8 mouse cellular contexts compared by ENCODE assay signal in the genomic region with DNA sequence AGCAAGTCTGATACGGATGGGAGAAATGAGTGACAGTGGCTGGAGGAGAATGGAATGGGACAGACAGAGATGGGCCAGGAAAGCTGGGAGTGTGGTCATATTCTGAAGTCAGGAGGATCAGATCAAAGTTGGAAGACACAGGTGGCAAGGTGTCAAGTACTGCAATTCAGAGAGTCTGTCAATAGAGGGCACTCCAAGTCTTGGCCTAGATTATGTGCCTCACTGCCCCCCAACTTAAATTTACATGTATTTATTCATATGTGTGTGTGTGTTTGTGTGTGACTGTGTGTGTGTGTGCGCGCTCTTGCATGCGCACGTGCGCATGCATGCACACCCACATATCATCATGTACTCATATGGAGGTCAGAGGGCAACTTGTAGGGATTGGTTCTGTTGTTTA.
DNase-seq lines count a peak whose midpoint lies in the region; ATAC-seq and TF ChIP-seq lines count a peak whose summit lies in the region.

No protein-coding gene starts in this region.

- no peak for DNase-seq in liver, postnatal 0 days
- peak; percentile 48 for DNase-seq in Muller cell, postnatal 12 days (ENCODE audit: inconsistent ontology term)
- DNase-seq in embryo, embryonic 10 days (ENCODE audit: low spot score): peak; percentile 51
- peak; percentile 41 for DNase-seq in hindbrain, embryonic 11.5 days (ENCODE audit: low spot score)
- DNase-seq in layer of hippocampus, adult 9-11 months: peak; percentile 18
- no peak for DNase-seq in urinary bladder, postnatal 10 days (ENCODE audit: low spot score)

- no peak overlapping the region for H3K9ac ChIP-seq in liver, postnatal 0 days (replicated peaks)
- no peak overlapping the region for H3K9ac ChIP-seq in liver, embryonic 12.5 days
- H3K9ac ChIP-seq in hindbrain, embryonic 11.5 days (ENCODE audit: low read depth, low read length): no peak overlapping the region
- no peak overlapping the region for H3K9ac ChIP-seq in midbrain, embryonic 15.5 days

- ATAC-seq in liver, postnatal 0 days: no peak
- ATAC-seq in liver, embryonic 12.5 days: no peak
- ATAC-seq in hindbrain, embryonic 11.5 days (ENCODE audit: low FRiP score): peak; percentile 58
- peak; percentile 60 for ATAC-seq in midbrain, embryonic 15.5 days (replicated peaks)

- H3K27me3 ChIP-seq in liver, postnatal 0 days (ENCODE audit: insufficient read depth, low read length): no peaks in the 10 kb centered on the region
- H3K27me3 ChIP-seq in liver, embryonic 12.5 days (replicated peaks): no peaks in the 10 kb centered on the region
- no peaks in the 10 kb centered on the region for H3K27me3 ChIP-seq in hindbrain, embryonic 11.5 days (ENCODE audit: control insufficient read depth, insufficient read depth, low read length)
- H3K27me3 ChIP-seq in midbrain, embryonic 15.5 days (replicated peaks): no peaks in the 10 kb centered on the region

- 52% methylated on average over 6 of the region's 6 CpGs for WGBS in liver, postnatal 0 days (ENCODE audit: insufficient replicate concordance)
- WGBS in liver, embryonic 12.5 days (ENCODE audit: insufficient replicate concordance): 42% methylated on average over 6 of the region's 6 CpGs
- 59% methylated on average over 6 of the region's 6 CpGs for WGBS in hindbrain, embryonic 11.5 days
- WGBS in midbrain, embryonic 15.5 days: 49% methylated on average over 6 of the region's 6 CpGs

- H3K4me2 ChIP-seq in liver, postnatal 0 days (ENCODE audit: low read depth, low read length): no peak overlapping the region
- no peak overlapping the region for H3K4me2 ChIP-seq in liver, embryonic 12.5 days
- H3K4me2 ChIP-seq in hindbrain, embryonic 11.5 days (replicated peaks; ENCODE audit: low read depth, low read length): no peak overlapping the region
- no peak overlapping the region for H3K4me2 ChIP-seq in midbrain, embryonic 15.5 days

- no peaks in the 10 kb centered on the region for H3K4me1 ChIP-seq in liver, postnatal 0 days (ENCODE audit: insufficient read depth)
- H3K4me1 ChIP-seq in liver, embryonic 12.5 days: no peaks in the 10 kb centered on the region
- no peaks in the 10 kb centered on the region for H3K4me1 ChIP-seq in hindbrain, embryonic 11.5 days (replicated peaks; ENCODE audit: control insufficient read depth, insufficient read depth, low read length)
- no peaks in the 10 kb centered on the region for H3K4me1 ChIP-seq in midbrain, embryonic 15.5 days

- H3K9me3 ChIP-seq in liver, postnatal 0 days (ENCODE audit: low read length): no peaks in the 10 kb centered on the region
- no peaks in the 10 kb centered on the region for H3K9me3 ChIP-seq in liver, embryonic 12.5 days (replicated peaks)
- no peaks in the 10 kb centered on the region for H3K9me3 ChIP-seq in hindbrain, embryonic 11.5 days (ENCODE audit: control insufficient read depth, low read length)
- H3K9me3 ChIP-seq in midbrain, embryonic 15.5 days: no peaks in the 10 kb centered on the region

- TF ChIP-seq CTCF in liver, postnatal 0 days (IDR thresholded peaks at IDR 0.05; ENCODE audit: low read depth): peak; percentile 65

- no peak for TF ChIP-seq EP300 in liver, postnatal 0 days (IDR thresholded peaks at IDR 0.05; ENCODE audit: low read depth)

- H3K27ac ChIP-seq in liver, postnatal 0 days (ENCODE audit: low read depth): no peak overlapping the region
- no peak overlapping the region for H3K27ac ChIP-seq in liver, embryonic 12.5 days
- no peak overlapping the region for H3K27ac ChIP-seq in hindbrain, embryonic 11.5 days (ENCODE audit: low read depth, low read length)
- H3K27ac ChIP-seq in midbrain, embryonic 15.5 days: peak overlapping the region; percentile 17; the same call in 1 of the 2 replicates

- H3K4me3 ChIP-seq in liver, postnatal 0 days (ENCODE audit: low read depth, low read length): no peak overlapping the region
- H3K4me3 ChIP-seq in liver, embryonic 12.5 days: no peak overlapping the region
- H3K4me3 ChIP-seq in hindbrain, embryonic 11.5 days (ENCODE audit: low read depth, low read length): no peak overlapping the region
- H3K4me3 ChIP-seq in midbrain, embryonic 15.5 days: no peak overlapping the region

- no peaks in the 10 kb centered on the region for H3K36me3 ChIP-seq in liver, postnatal 0 days (replicated peaks; ENCODE audit: insufficient read depth, low read length)
- no peaks in the 10 kb centered on the region for H3K36me3 ChIP-seq in liver, embryonic 12.5 days
- H3K36me3 ChIP-seq in hindbrain, embryonic 11.5 days (ENCODE audit: control insufficient read depth, insufficient read depth, low read length): no peaks in the 10 kb centered on the region
- no peaks in the 10 kb centered on the region for H3K36me3 ChIP-seq in midbrain, embryonic 15.5 days (replicated peaks)

Comparison
In these comparisons a context has a peak if more than half of its experiments do, and no peak if none do; other contexts are left out.
1. ATAC-seq: peak in hindbrain, embryonic 11.5 days (single experiment) and midbrain, embryonic 15.5 days (single experiment); none in liver, postnatal 0 days (single experiment) and liver, embryonic 12.5 days (single experiment).
2. DNase-seq: peak in Muller cell, postnatal 12 days (single experiment), embryo, embryonic 10 days (single experiment), hindbrain, embryonic 11.5 days (single experiment) and layer of hippocampus, adult 9-11 months (single experiment); none in liver, postnatal 0 days (single experiment) and urinary bladder, postnatal 10 days (single experiment).